Mouse (Mus musculus): Measurements from ENCODE around the gene Foxo4. TPM values are rescaled to one million over a fixed set of nuclear protein-coding genes. Genes with fewer than 3 reads are reported as not detected.
A peak's percentile ranks its signal among the peaks of the same experiment; 100 is the strongest.

Gene Foxo4
- polyA plus RNA-seq, 1 experiment from 2014 or later: 2.5 TPM

DNA sequence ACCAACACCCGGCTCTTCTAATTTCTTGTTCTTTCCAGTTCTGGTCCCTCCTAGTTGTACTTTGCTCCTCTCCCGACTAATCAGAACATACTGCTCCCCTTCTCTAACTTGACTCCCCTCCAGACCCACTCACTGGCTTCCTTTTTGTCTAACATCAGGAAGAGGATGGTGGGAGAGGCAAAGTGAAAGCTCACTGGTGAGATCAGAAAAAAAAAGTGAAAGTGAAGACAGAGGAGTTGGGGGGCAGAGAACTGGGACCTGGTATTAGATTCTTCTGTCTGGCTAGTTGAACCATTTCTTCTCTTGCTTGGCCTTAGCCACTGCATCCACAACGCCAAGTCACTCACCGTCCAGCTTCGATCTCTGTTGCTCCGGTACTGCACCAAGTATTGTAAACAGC lies 12.3 kb downstream of the Foxo4 start:
- Histone ChIP-seq H3K9ac (ENCODE audit: low read length) (no peak overlapping the region), H3K27me3 (ENCODE audit: control insufficient read depth, insufficient read depth, low read length) (peaks cover 6% of the 10 kb centered on the region; the same call in 1 of the 2 replicates), H3K36me3 (ENCODE audit: control insufficient read depth, insufficient read depth, low read length) (no peaks in the 10 kb centered on the region), H3K4me2 (ENCODE audit: low read depth, low read length) (no peak overlapping the region), H3K4me3 (replicated peaks; ENCODE audit: low read length) (no peak overlapping the region), H3K4me1 (ENCODE audit: control insufficient read depth, insufficient read depth, low read length) (no peaks in the 10 kb centered on the region), H3K27ac (ENCODE audit: low read length) (no peak overlapping the region), H3K9me3 (replicated peaks; ENCODE audit: control insufficient read depth, low read length) (no peaks in the 10 kb centered on the region)
- WGBS: 84% methylated on average over 6 of the region's 6 CpGs
- no peak for ATAC-seq (ENCODE audit: insufficient read depth, low FRiP score)

DNA sequence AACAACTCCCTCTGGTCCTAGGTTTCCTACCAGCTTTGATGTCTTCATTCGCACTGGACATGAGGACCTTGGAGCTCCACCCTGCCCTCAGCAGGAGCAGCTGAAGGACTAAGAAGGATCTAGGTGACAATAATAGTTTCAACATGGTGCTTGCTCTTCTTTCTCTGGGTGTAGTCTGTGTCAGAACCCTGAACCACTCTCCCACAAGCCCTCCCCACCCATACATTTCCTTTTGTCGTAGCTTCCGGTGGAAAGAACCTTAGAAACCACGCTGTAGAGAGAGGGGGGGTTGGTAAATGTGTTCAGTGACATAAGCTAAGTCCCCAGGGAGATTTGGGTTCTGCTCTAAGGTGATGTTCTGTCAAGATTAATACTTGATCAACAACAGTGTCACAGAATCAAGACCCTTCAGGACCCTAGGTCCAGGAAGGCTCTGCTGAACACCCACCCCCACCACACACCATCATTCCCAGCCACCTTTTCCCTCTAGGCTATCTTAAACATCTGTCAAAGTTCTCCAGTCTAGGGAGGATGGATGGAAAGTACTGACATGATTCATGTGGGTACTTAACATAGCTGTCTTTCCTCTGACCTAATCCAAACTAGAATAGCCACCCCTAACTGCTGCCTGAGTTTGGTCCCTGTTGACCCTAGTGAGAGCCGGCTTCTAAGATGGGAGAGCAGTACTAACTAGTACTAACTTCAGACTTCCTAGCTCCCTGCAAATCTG lies 13.9 kb downstream of the Foxo4 start, which contains the start of gene Il2rg:
TSS of gene Il2rg (minus strand) at position 231 of the 730 bp plus-strand sequence.
- Histone ChIP-seq H3K9me3 (replicated peaks; ENCODE audit: control insufficient read depth, low read length) (no peaks in the 10 kb centered on the region), H3K4me1 (ENCODE audit: control insufficient read depth, insufficient read depth, low read length) (no peaks in the 10 kb centered on the region), H3K9ac (ENCODE audit: low read length) (no peak within 1 kb of the TSS), H3K4me2 (ENCODE audit: low read depth, low read length) (no peak within 1 kb of the TSS), H3K36me3 (ENCODE audit: control insufficient read depth, insufficient read depth, low read length) (no peaks in the 10 kb centered on the region), H3K27ac (ENCODE audit: low read length) (no peak within 1 kb of the TSS), H3K27me3 (ENCODE audit: control insufficient read depth, insufficient read depth, low read length) (peaks cover 6% of the 10 kb centered on the region; the same call in 1 of the 2 replicates), H3K4me3 (replicated peaks; ENCODE audit: low read length) (no peak within 1 kb of the TSS)
- ATAC-seq (ENCODE audit: insufficient read depth, low FRiP score): no peak; the same call in 1 of the 2 replicates
- WGBS: 46% methylated on average over 5 of the region's 5 CpGs

DNA sequence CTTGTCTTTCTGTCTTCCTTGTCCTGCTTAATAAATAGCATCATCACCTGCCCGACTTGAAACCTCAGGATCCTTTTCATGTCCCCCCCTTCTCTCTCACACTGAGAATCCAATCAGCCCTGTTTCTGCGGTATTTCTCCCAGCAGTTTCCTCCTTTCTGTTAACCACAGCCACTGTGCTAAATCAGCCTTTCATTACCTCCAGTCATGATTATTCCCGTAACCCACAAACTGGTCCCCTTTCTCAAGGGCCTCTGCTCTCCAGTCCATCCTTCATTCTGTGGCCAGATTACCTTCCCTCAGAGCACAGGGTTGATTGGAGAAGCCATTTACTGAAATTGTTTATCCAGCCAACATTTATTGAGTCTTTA lies 14.4 kb downstream of the Foxo4 start, which contains the start of gene Gm20489:
TSS of gene Gm20489 (minus strand) at position 269 of the 370 bp plus-strand sequence.
- no peak within 1 kb of the TSS for H3K9ac ChIP-seq (ENCODE audit: low read length)
- no peak within 1 kb of the TSS for H3K4me3 ChIP-seq (replicated peaks; ENCODE audit: low read length)
- no peak within 1 kb of the TSS for H3K4me2 ChIP-seq (ENCODE audit: low read depth, low read length)
- WGBS: 41% methylated on average over 3 of the region's 3 CpGs
- H3K4me1 ChIP-seq (ENCODE audit: control insufficient read depth, insufficient read depth, low read length): no peaks in the 10 kb centered on the region
- H3K27ac ChIP-seq (ENCODE audit: low read length): no peak within 1 kb of the TSS
- H3K36me3 ChIP-seq (ENCODE audit: control insufficient read depth, insufficient read depth, low read length): no peaks in the 10 kb centered on the region
- no peak for ATAC-seq (ENCODE audit: insufficient read depth, low FRiP score)
- no peaks in the 10 kb centered on the region for H3K9me3 ChIP-seq (replicated peaks; ENCODE audit: control insufficient read depth, low read length)
- peaks cover 6% of the 10 kb centered on the region; the same call in 1 of the 2 replicates for H3K27me3 ChIP-seq (ENCODE audit: control insufficient read depth, insufficient read depth, low read length)

DNA sequence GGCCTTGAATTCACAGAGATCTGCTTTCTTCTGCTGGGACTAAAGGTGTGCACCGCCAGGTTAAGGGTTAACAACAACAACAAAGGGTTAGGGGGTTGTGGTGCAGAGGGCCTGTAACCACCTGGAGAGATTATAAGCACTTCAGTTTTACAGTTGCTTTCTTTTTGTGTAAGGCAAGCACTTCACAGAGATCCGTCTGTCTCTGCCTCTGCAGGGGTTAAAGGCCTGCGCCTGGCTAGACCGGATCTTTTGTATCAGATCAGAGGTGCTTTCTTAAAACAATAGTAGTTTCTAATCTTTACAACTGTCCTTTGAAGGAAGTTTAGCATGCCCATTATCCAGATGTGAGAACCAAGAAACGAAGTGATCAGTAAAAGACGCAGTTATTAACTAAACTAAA lies 19.1 kb downstream of the Foxo4 start:
- H3K4me2 ChIP-seq (ENCODE audit: low read depth, low read length): peak overlapping the region; percentile 52
- 27% methylated on average over 6 of the region's 6 CpGs for WGBS
- H3K27me3 ChIP-seq (ENCODE audit: control insufficient read depth, insufficient read depth, low read length): peaks cover 3% of the 10 kb centered on the region; the same call in 1 of the 2 replicates
- H3K9ac ChIP-seq (ENCODE audit: low read length): peak overlapping the region; percentile 40
- ATAC-seq (ENCODE audit: insufficient read depth, low FRiP score): no peak
- peak overlapping the region; percentile 63 for H3K4me3 ChIP-seq (replicated peaks; ENCODE audit: low read length)
- H3K36me3 ChIP-seq (ENCODE audit: control insufficient read depth, insufficient read depth, low read length): no peaks in the 10 kb centered on the region
- H3K27ac ChIP-seq (ENCODE audit: low read length): no peak overlapping the region; the same call in 1 of the 2 replicates
- no peaks in the 10 kb centered on the region for H3K9me3 ChIP-seq (replicated peaks; ENCODE audit: control insufficient read depth, low read length)
- no peaks in the 10 kb centered on the region for H3K4me1 ChIP-seq (ENCODE audit: control insufficient read depth, insufficient read depth, low read length)

DNA sequence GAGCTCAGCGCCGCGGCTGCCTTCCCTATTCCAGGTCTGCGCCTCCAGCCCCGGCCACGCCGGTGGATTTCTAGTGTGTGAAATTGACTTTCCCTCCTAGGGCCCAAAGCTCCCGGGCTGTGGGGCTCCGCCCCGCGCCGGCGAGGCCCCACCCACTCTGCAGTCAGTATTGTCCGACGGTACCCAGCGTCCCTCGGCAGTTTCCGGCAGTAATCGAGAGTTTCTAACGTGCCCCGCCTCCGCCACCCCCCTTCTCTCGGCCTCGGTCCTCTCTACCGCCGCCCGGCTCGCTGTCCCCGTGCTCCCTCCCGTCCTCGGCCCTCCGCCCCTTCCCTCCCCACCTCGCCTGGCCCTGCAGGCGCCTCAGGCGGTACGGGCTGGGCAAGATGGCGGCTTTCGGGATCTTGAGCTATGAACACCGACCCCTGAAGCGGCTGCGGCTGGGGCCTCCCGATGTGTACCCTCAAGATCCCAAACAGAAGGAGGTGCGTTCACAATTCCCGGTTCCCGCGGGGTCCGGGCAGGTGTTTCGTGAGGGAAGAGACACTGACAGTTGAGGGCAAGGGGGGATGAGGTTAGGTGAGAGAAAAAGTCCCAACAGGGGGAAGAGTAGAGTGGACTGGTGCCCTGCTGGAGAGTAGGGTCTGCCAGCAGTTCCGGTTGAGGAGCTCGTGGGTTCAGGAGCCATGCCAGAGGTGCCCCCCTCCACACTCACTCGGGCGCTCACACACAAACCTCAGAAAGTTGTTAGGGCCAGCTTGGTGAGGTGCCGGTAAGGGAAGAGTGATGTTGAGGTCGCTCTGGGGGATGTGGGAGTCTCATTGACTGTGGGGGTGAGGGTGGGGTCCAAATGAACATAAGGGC lies 19.8 kb downstream of the Foxo4 start, which contains the start of gene Med12:
TSS of gene Med12 (plus strand) at position 156 of the 864 bp plus-strand sequence.
- Histone ChIP-seq H3K27ac (ENCODE audit: low read length) (peak within 1 kb of the TSS; percentile 67), H3K36me3 (ENCODE audit: control insufficient read depth, insufficient read depth, low read length) (no peaks in the 10 kb centered on the region), H3K4me1 (ENCODE audit: control insufficient read depth, insufficient read depth, low read length) (no peaks in the 10 kb centered on the region), H3K27me3 (ENCODE audit: control insufficient read depth, insufficient read depth, low read length) (no peaks in the 10 kb centered on the region; the same call in 1 of the 2 replicates), H3K9ac (ENCODE audit: low read length) (peak within 1 kb of the TSS; percentile 81), H3K4me3 (replicated peaks; ENCODE audit: low read length) (peak within 1 kb of the TSS; percentile 63), H3K9me3 (replicated peaks; ENCODE audit: control insufficient read depth, low read length) (no peaks in the 10 kb centered on the region), H3K4me2 (ENCODE audit: low read depth, low read length) (peak within 1 kb of the TSS; percentile 54)
- 17% methylated on average over 49 of the region's 54 CpGs for WGBS
- peak; percentile 98 for ATAC-seq (ENCODE audit: insufficient read depth, low FRiP score)

DNA sequence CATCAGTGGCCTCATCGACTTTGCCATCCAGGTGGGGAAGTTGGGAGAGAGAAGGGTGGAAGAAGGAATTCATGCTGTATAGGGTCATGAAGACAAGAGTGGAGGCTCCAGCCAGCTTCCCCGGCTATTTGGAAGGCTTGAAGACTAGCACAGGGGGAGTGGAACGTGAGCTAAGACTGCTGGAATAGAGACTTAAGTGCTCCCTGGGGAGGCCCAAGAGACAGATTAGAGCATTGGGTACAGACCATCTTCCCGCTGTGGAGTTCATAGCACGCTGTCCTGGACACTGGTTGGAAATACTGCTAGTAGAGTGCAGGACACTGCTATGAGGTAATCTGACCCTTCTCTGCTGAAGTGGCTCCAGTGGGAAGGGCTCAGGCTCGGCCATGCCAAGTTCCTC lies 28.5 kb downstream of the Foxo4 start:
- no peaks in the 10 kb centered on the region for H3K36me3 ChIP-seq (ENCODE audit: control insufficient read depth, insufficient read depth, low read length)
- no peak for ATAC-seq (ENCODE audit: insufficient read depth, low FRiP score)
- WGBS: 85% methylated on average over 6 of the region's 6 CpGs
- H3K4me1 ChIP-seq (ENCODE audit: control insufficient read depth, insufficient read depth, low read length): no peaks in the 10 kb centered on the region
- H3K4me3 ChIP-seq (replicated peaks; ENCODE audit: low read length): no peak overlapping the region
- H3K9me3 ChIP-seq (replicated peaks; ENCODE audit: control insufficient read depth, low read length): no peaks in the 10 kb centered on the region
- no peak overlapping the region for H3K4me2 ChIP-seq (ENCODE audit: low read depth, low read length)
- H3K9ac ChIP-seq (ENCODE audit: low read length): no peak overlapping the region
- H3K27ac ChIP-seq (ENCODE audit: low read length): no peak overlapping the region
- H3K27me3 ChIP-seq (ENCODE audit: control insufficient read depth, insufficient read depth, low read length): no peaks in the 10 kb centered on the region

DNA sequence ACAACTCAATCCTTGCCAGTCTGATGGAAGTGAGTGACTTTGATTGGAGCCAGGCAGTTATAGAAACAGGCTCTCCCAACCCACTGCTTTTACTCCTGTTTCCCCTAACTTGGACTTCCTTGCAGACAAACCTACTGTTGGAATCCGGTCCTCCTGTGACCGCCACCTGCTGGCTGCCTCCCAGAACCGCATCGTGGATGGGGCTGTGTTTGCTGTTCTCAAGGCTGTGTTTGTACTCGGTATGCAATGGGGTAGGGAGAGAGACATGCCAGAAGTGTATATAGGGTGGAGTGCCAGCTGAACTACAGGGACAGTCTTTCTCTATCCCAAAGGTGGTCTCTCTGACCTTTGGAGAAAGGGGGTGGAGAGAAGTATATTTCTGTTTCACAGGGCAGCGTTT lies 31.2 kb downstream of the Foxo4 start:
- H3K27ac ChIP-seq (ENCODE audit: low read length): no peak overlapping the region
- no peaks in the 10 kb centered on the region for H3K27me3 ChIP-seq (ENCODE audit: control insufficient read depth, insufficient read depth, low read length)
- H3K36me3 ChIP-seq (ENCODE audit: control insufficient read depth, insufficient read depth, low read length): no peaks in the 10 kb centered on the region
- H3K4me2 ChIP-seq (ENCODE audit: low read depth, low read length): no peak overlapping the region
- no peak overlapping the region for H3K9ac ChIP-seq (ENCODE audit: low read length)
- H3K4me1 ChIP-seq (ENCODE audit: control insufficient read depth, insufficient read depth, low read length): no peaks in the 10 kb centered on the region
- 26% methylated on average over 6 of the region's 6 CpGs for WGBS
- peak; percentile 33; the same call in 1 of the 2 replicates for ATAC-seq (ENCODE audit: insufficient read depth, low FRiP score)
- H3K9me3 ChIP-seq (replicated peaks; ENCODE audit: control insufficient read depth, low read length): no peaks in the 10 kb centered on the region
- H3K4me3 ChIP-seq (replicated peaks; ENCODE audit: low read length): no peak overlapping the region

DNA sequence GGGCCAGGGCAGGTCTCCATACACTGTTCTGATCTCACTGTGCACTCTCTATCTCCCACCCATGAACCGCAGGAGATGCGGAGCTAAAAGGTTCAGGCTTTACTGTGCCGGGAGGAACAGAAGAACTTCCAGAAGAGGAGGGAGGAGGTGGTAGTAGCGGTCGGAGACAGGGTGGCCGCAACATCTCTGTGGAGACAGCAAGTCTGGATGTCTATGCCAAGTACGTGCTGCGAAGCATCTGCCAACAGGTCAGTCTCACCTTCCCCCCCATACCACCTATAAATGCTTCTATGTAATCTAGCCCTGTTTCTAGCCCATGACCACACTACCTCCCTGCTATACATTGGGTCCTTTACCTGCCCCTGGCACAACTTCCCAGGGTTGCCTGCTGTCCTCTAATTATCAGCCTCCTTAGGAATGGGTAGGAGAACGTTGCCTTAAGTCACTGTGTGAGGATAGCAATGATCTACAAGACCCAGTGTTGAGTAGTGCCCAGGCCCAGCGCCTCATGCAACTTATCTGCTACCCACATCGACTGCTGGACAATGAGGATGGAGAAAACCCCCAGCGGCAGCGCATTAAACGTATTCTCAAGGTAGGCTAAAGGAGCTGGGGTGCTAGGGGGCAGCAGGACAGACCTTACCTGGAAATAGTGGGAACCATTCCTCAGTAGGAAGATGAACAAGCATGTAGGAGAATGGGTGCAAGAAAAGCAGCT lies 31.8 kb downstream of the Foxo4 start:
- H3K27ac ChIP-seq (ENCODE audit: low read length): no peak overlapping the region
- no peaks in the 10 kb centered on the region for H3K4me1 ChIP-seq (ENCODE audit: control insufficient read depth, insufficient read depth, low read length)
- no peak overlapping the region for H3K4me2 ChIP-seq (ENCODE audit: low read depth, low read length)
- no peak for ATAC-seq (ENCODE audit: insufficient read depth, low FRiP score)
- H3K36me3 ChIP-seq (ENCODE audit: control insufficient read depth, insufficient read depth, low read length): no peaks in the 10 kb centered on the region
- 89% methylated on average over 14 of the region's 14 CpGs for WGBS
- H3K9me3 ChIP-seq (replicated peaks; ENCODE audit: control insufficient read depth, low read length): no peaks in the 10 kb centered on the region
- H3K4me3 ChIP-seq (replicated peaks; ENCODE audit: low read length): no peak overlapping the region
- H3K9ac ChIP-seq (ENCODE audit: low read length): no peak overlapping the region
- H3K27me3 ChIP-seq (ENCODE audit: control insufficient read depth, insufficient read depth, low read length): no peaks in the 10 kb centered on the region

All from stomach, embryonic 16.5 days (tissue).